Mouse (Mus musculus) neutrophil, adult 59 days (primary cell): ENCODE data around the gene Gm20906. TPM values are rescaled to one million over a fixed set of nuclear protein-coding genes. Genes with fewer than 3 reads are reported as not detected.

Experiments
- total RNA-seq, 2 experiments: library from RNA; stranded (reverse); gene quantifications; 1 replicate in 1 of 2; 2 replicates in 1 of 2; pipeline ENCODE4 v1.2.4; 2023

Gene Gm20906
- not detected for total RNA-seq

GRCm38 (mm10) chrY:87550666-87551065 lies at the start of gene Gm20906:
Gm20906 (plus strand) TSS chrY:87550966.

